Mouse (Mus musculus) CH12.LX (cell line): ENCODE results near the gene Ufsp1. TPM values are rescaled to one million over a fixed set of nuclear protein-coding genes. Genes with fewer than 3 reads are reported as not detected.
A peak's percentile ranks its signal among the peaks of the same experiment; 100 is the strongest.

ENCODE experiments used
- DNase-seq: peaks from one replicate; pipeline ENCODE4 v3.0.0-alpha.2; 2013; ENCODE audit errors: extremely low read depth
- H3K27ac ChIP-seq: 2 replicates; pipeline ENCODE4 v1.5.1; 2012; ENCODE audit warnings: low read depth, mild to moderate bottlenecking, control low read depth, moderate library complexity; ENCODE audit not compliant: insufficient read depth
- H3K27me3 ChIP-seq: replicated peaks from 2 replicates; pipeline ENCODE3; 2012; ENCODE audit warnings: inconsistent platforms
- H3K36me3 ChIP-seq, 2 experiments: replicated peaks in 1 of 2; 2 replicates each; pipeline versions ENCODE3 to v1.6.1; 2012; ENCODE audit warnings: inconsistent platforms in 1 of 2, low read length in 1 of 2, mild to moderate bottlenecking in 1 of 2, mixed read lengths in 1 of 2, moderate library complexity in 1 of 2; ENCODE audit not compliant: control insufficient read depth in 1 of 2, insufficient read depth in 1 of 2
- H3K4me1 ChIP-seq, 2 experiments: 2 replicates each; pipeline ENCODE4 v1.6.1; 2012; ENCODE audit warnings: inconsistent platforms in 1 of 2, moderate library complexity in 1 of 2; ENCODE audit not compliant: insufficient read depth in 2 of 2, control insufficient read depth in 1 of 2
- H3K4me2 ChIP-seq: 2 replicates; pipeline ENCODE4 v1.6.1; 2012; ENCODE audit warnings: low read depth, mild to moderate bottlenecking, control low read depth; ENCODE audit not compliant: poor library complexity, insufficient read depth, severe bottlenecking
- H3K4me3 ChIP-seq, 3 experiments: fragments of 150-350 bp in 1 of 3; sonication (generic) in 1 of 3; replicated peaks in 1 of 3; 2 replicates each; pipeline versions ENCODE3 to v1.5.1; 2011 to 2012; ENCODE audit warnings: low read depth in 2 of 3, low read length in 2 of 3, mild to moderate bottlenecking in 2 of 3, moderate library complexity in 2 of 3, control low read depth in 1 of 3, improper control_type of control experiment in 1 of 3, inconsistent platforms in 1 of 3, mixed read lengths in 1 of 3; ENCODE audit not compliant: poor library complexity in 1 of 3
- H3K79me2 ChIP-seq: replicated peaks from 2 replicates; pipeline ENCODE4 v1.6.1; 2012; ENCODE audit warnings: mild to moderate bottlenecking, moderate library complexity; ENCODE audit not compliant: control insufficient read depth, poor library complexity, insufficient read depth, severe bottlenecking; ENCODE audit errors: extremely low read depth
- H3K9ac ChIP-seq: 2 replicates; pipeline ENCODE4 v1.6.1; 2012; ENCODE audit warnings: low read depth, mild to moderate bottlenecking, control low read depth, moderate library complexity; ENCODE audit not compliant: insufficient read depth
- H3K9me3 ChIP-seq: replicated peaks from 2 replicates; pipeline ENCODE3; 2012; ENCODE audit warnings: low read length, inconsistent platforms, mixed read lengths
- BHLHE40 ChIP-seq: IDR thresholded peaks from 2 replicates; pipeline ENCODE4 v1.6.1; 2011; ENCODE audit warnings: mild to moderate bottlenecking, low read depth, low read length, improper control_type of control experiment
- CHD1 ChIP-seq: IDR thresholded peaks from 2 replicates; pipeline ENCODE4 v1.6.1; 2012; ENCODE audit warnings: low read depth, low read length, improper control_type of control experiment, inconsistent platforms
- CHD2 ChIP-seq: IDR thresholded peaks from 2 replicates; pipeline ENCODE4 v1.6.1; 2011; ENCODE audit warnings: low read length, improper control_type of control experiment
- CTCF ChIP-seq, 2 experiments: IDR thresholded peaks in 1 of 2; conservative IDR thresholded peaks in 1 of 2; 2 replicates each; pipeline ENCODE4 v1.5.1; 2011 to 2012; ENCODE audit warnings: low read depth in 2 of 2, low read length in 2 of 2, improper control_type of control experiment in 1 of 2, inconsistent platforms in 1 of 2, mild to moderate bottlenecking in 1 of 2, moderate library complexity in 1 of 2
- E2F4 ChIP-seq: IDR thresholded peaks from 2 replicates; pipeline ENCODE4 v1.6.1; 2011; ENCODE audit warnings: low read depth, low read length, improper control_type of control experiment; ENCODE audit not compliant: insufficient replicate concordance
- ELF1 ChIP-seq: IDR thresholded peaks from 2 replicates; pipeline ENCODE4 v1.6.1; 2014; ENCODE audit warnings: low read depth, mild to moderate bottlenecking, inconsistent platforms, low read length, improper control_type of control experiment
- ETS1 ChIP-seq: conservative IDR thresholded peaks from 2 replicates; pipeline ENCODE4 v1.6.1; 2012; ENCODE audit warnings: low read depth, mild to moderate bottlenecking, inconsistent platforms, low read length, improper control_type of control experiment, moderate library complexity
- GABPA ChIP-seq: IDR thresholded peaks from 2 replicates; pipeline ENCODE4 v1.6.1; 2012; ENCODE audit warnings: low read depth, low read length, improper control_type of control experiment, inconsistent platforms; ENCODE audit not compliant: insufficient replicate concordance
- IRF4 ChIP-seq: IDR thresholded peaks from 2 replicates; pipeline ENCODE4 v1.6.1; 2014; ENCODE audit warnings: low read depth, mild to moderate bottlenecking, inconsistent platforms, low read length, improper control_type of control experiment
- JUN ChIP-seq: IDR thresholded peaks from 2 replicates; pipeline ENCODE4 v1.6.1; 2011; ENCODE audit warnings: low read depth, mild to moderate bottlenecking, low read length, improper control_type of control experiment, moderate library complexity; ENCODE audit not compliant: insufficient read depth
- JUND ChIP-seq: conservative IDR thresholded peaks from 2 replicates; pipeline ENCODE4 v1.6.1; 2011; ENCODE audit warnings: low read depth, low read length, improper control_type of control experiment
- KAT2A ChIP-seq: IDR thresholded peaks from 2 replicates; pipeline ENCODE4 v1.6.1; 2012; ENCODE audit warnings: low read length, improper control_type of control experiment, inconsistent platforms; ENCODE audit not compliant: insufficient replicate concordance
- MAFK ChIP-seq: IDR thresholded peaks from 2 replicates; pipeline ENCODE4 v1.6.1; 2011; ENCODE audit warnings: low read length, improper control_type of control experiment; ENCODE audit not compliant: insufficient replicate concordance
- MAX ChIP-seq: IDR thresholded peaks from 2 replicates; pipeline ENCODE4 v1.6.1; 2011; ENCODE audit warnings: low read length, improper control_type of control experiment
- MXI1 ChIP-seq: IDR thresholded peaks from 2 replicates; pipeline ENCODE4 v1.6.1; 2011; ENCODE audit warnings: mild to moderate bottlenecking, low read depth, low read length, improper control_type of control experiment
- MYC ChIP-seq: IDR thresholded peaks from 2 replicates; pipeline ENCODE4 v1.6.1; 2011; ENCODE audit warnings: low read depth, mild to moderate bottlenecking, improper control_type of control experiment, low read length
- NELFE ChIP-seq: IDR thresholded peaks from 2 replicates; pipeline ENCODE4 v1.6.1; 2011; ENCODE audit warnings: low read depth, low read length, improper control_type of control experiment
- NRF1 ChIP-seq: IDR thresholded peaks from 2 replicates; pipeline ENCODE4 v1.6.1; 2014; ENCODE audit warnings: low read depth, mild to moderate bottlenecking, inconsistent platforms, low read length, improper control_type of control experiment, moderate library complexity
- PAX5 ChIP-seq: IDR thresholded peaks from 2 replicates; pipeline ENCODE4 v1.6.1; 2012; ENCODE audit warnings: low read length, inconsistent platforms, mixed read lengths
- POLR2A ChIP-seq: IDR thresholded peaks from 2 replicates; pipeline ENCODE4 v1.6.1; 2011; ENCODE audit warnings: low read depth, mild to moderate bottlenecking, improper control_type of control experiment, low read length
- RCOR1 ChIP-seq: conservative IDR thresholded peaks from 2 replicates; pipeline ENCODE4 v1.6.1; 2012; ENCODE audit warnings: low read depth, mild to moderate bottlenecking, inconsistent platforms, low read length, improper control_type of control experiment
- SIN3A ChIP-seq: IDR thresholded peaks from 2 replicates; pipeline ENCODE4 v1.6.1; 2012; ENCODE audit warnings: low read length, improper control_type of control experiment, inconsistent platforms
- SMC3 ChIP-seq: IDR thresholded peaks from 2 replicates; pipeline ENCODE4 v1.6.1; 2011; ENCODE audit warnings: low read depth, low read length, improper control_type of control experiment
- TBP ChIP-seq: conservative IDR thresholded peaks from 2 replicates; pipeline ENCODE4 v1.6.1; 2011; ENCODE audit warnings: low read depth, low read length, improper control_type of control experiment
- TCF12 ChIP-seq: IDR thresholded peaks from 2 replicates; pipeline ENCODE4 v1.6.1; 2014; ENCODE audit warnings: low read depth, mild to moderate bottlenecking, inconsistent platforms, low read length, improper control_type of control experiment
- UBTF ChIP-seq: IDR thresholded peaks from 2 replicates; pipeline ENCODE4 v1.6.1; 2012; ENCODE audit warnings: low read depth, mild to moderate bottlenecking, inconsistent platforms, low read length, improper control_type of control experiment, moderate library complexity
- USF1 ChIP-seq: IDR thresholded peaks from 2 replicates; pipeline ENCODE4 v1.6.1; 2014; ENCODE audit warnings: low read depth, mild to moderate bottlenecking, inconsistent platforms, low read length, improper control_type of control experiment
- ZC3H11A ChIP-seq: IDR thresholded peaks from 2 replicates; pipeline ENCODE4 v1.6.1; 2012; ENCODE audit warnings: low read depth, mild to moderate bottlenecking, inconsistent platforms, low read length, improper control_type of control experiment
- ZMIZ1 ChIP-seq: IDR thresholded peaks from 2 replicates; pipeline ENCODE4 v1.6.1; 2012; ENCODE audit warnings: low read depth, mild to moderate bottlenecking, inconsistent platforms, low read length, improper control_type of control experiment
- ZNF384 ChIP-seq: IDR thresholded peaks from 2 replicates; pipeline ENCODE4 v1.6.1; 2012; ENCODE audit warnings: low read depth, low read length, improper control_type of control experiment, inconsistent platforms
- dilution Hi-C: fragments of 300-500 bp; cut with MboI; formaldehyde crosslinking; loops from 2 replicates; pipeline ENCODE4 v1.14.3; 2020; ENCODE audit warnings: low sequenced_read_pairs; ENCODE audit not compliant: extremely low pct_unique_long_range_greater_than_20kb, extremely low pct_ligation_motif_present
- in situ Hi-C: fragments of 300-500 bp; cut with MboI; formaldehyde crosslinking; loops from 3 replicates; pipeline ENCODE4 v1.14.3; 2019; ENCODE audit warnings: low sequenced_read_pairs, low pct_ligation_motif_present, low pct_unique_long_range_greater_than_20kb, mixed read lengths
- polyA plus RNA-seq: library from polyadenylated mRNA; unstranded; fragments of >175 nt; gene quantifications from 2 replicates; pipeline ENCODE4 v1.2.1, GENCODE M21; 2012; ENCODE audit warnings: low read depth; ENCODE audit not compliant: insufficient read length
- total RNA-seq, 2 experiments: library from RNA; depleted of rRNA; stranded (reverse); fragments of 300-350 nt in 1 of 2; fragments of >200 nt in 1 of 2; gene quantifications; 2 replicates each; pipeline ENCODE4 v1.2.3; 2012 to 2014

Gene Ufsp1
- total and polyA plus RNA-seq, 3 experiments = 0.91 to 5.2 (median 2.9) TPM

GRCm38 (mm10) chr5:137332857-137333511 is 38.6 kb downstream of the Ufsp1 start:
- in situ Hi-C loops = loop anchor here (10.0 kb wide), 1 partner anchor 152 kb away; no protein-coding TSS in a partner anchor
- Histone ChIP-seq H3K4me3 (peak overlapping the region; percentile 71 to 75 (median 74)), H3K9me3 (no peaks in the 10 kb centered on the region), H3K4me1 (peaks cover 14 to 34% of the 10 kb centered on the region in 2 experiments), H3K27me3 (peaks cover 28% of the 10 kb centered on the region), H3K9ac (peak overlapping the region; percentile 81), H3K4me2 (peak overlapping the region; percentile 68), H3K36me3 (peaks cover 2 to 25% of the 10 kb centered on the region in 2 experiments), H3K27ac (no peak overlapping the region), H3K79me2 (no peaks in the 10 kb centered on the region)
- dilution Hi-C loops = no loop called here
- DNase-seq = no peak
- TF ChIP-seq POLR2A (no peak), E2F4 (no peak), NELFE (0 out of 2 replicates have a peak, but pooled peaks have one; percentile 25)

DNA sequence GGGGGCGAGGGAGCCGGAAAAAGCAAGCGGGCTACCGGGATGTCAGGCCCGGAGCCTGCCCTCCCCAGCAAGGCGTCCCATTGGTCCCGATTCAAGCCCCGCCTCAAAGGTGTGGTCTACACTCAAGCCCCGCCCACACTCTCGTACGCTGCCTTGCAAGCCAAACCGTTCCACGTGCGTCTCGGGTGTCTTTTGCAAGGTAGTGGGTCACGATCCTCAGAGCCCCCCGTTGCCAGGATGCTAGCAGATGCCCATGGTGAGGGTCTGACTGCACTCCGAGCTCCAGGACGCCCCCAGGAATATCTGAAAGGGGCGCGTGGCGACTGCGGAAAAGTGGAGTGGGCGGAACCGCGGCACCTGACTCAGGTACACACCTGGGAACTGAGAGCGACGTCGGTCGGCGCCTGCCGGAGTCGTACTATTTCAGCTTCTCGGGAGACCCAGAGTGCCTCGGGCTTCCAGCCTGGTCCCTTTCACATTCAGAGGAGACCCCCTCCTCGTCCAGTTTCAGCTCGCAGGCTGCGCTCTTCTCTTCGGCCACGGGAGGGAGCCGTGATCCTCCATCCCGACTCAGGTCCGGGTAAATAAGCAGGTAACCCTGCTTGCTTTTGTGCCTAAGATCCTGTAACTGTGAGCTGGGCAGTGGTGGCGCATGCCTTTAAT is 39.2 kb downstream of the Ufsp1 start, which contains the start of gene Slc12a9:
TSS of gene Slc12a9 (minus strand) at position 86 of the 663 bp plus-strand sequence.
- H3K27me3 ChIP-seq = peaks cover 28% of the 10 kb centered on the region
- in situ Hi-C loops (loop anchor here (10.0 kb wide), 1 partner anchor 151 kb away; no protein-coding TSS in a partner anchor), dilution Hi-C loops (no loop called here)
- peaks cover 14 to 31% of the 10 kb centered on the region in 2 experiments for H3K4me1 ChIP-seq
- H3K4me2 ChIP-seq = peak within 1 kb of the TSS; percentile 68
- peaks cover 2 to 19% of the 10 kb centered on the region in 2 experiments for H3K36me3 ChIP-seq
- H3K79me2 ChIP-seq = no peaks in the 10 kb centered on the region
- H3K9me3 ChIP-seq = no peaks in the 10 kb centered on the region
- H3K9ac ChIP-seq = peak within 1 kb of the TSS; percentile 81
- DNase-seq = peak; percentile 93
- peak within 1 kb of the TSS; percentile 71 to 75 (median 74) for H3K4me3 ChIP-seq
- no peak within 1 kb of the TSS for H3K27ac ChIP-seq
- TF ChIP-seq BHLHE40 (peak; percentile 74), CTCF (conservative IDR thresholded peaks at IDR 0.05 in 1 of 2, IDR thresholded peaks at IDR 0.05 in 1 of 2; ENCODE audit: low read depth in 2 of 2, low read length in 2 of 2) (peak; percentile 31 to 74; a peak in 2 of 4 replicates), SIN3A (peak; percentile 84), SMC3 (peak; percentile 60), USF1 (no peak), PAX5 (no peak), CHD1 (no peak), NRF1 (no peak), ZC3H11A (no peak), ZMIZ1 (no peak; the same call in 1 of the 2 replicates), E2F4 (no peak), MYC (peak; percentile 83), MAX (peak; percentile 93), POLR2A (peak; percentile 65), MAFK (no peak), JUN (no peak), MXI1 (peak; percentile 97), IRF4 (0 out of 2 replicates have a peak, but pooled peaks have one; percentile 5), TCF12 (0 out of 2 replicates have a peak, but pooled peaks have one; percentile 43), RCOR1 (0 out of 2 replicates have a peak, but pooled peaks have one; percentile 14), KAT2A (no peak), GABPA (no peak), JUND (no peak), CHD2 (no peak), UBTF (no peak), TBP (no peak), ZNF384 (no peak), ELF1 (peak; percentile 61), ETS1 (no peak)
